Mouse (Mus musculus) neural tube, embryonic 14.5 days (tissue): ENCODE data around the gene Tent5a. TPM values are rescaled to one million over a fixed set of nuclear protein-coding genes. Genes with fewer than 3 reads are reported as not detected.

Experiments used
- ATAC-seq: fragments of 200-750 bp; cut with Nextera tagmentation; 2 replicates; pipeline ENCODE4 v1.8.0; 2017; ENCODE audit warnings: low read depth, mild to moderate bottlenecking, moderate TSS enrichment, moderate library complexity
- H3K27ac ChIP-seq: fragments of 300-500 bp; sonication (generic); 2 replicates; pipeline ENCODE4 v1.5.1; 2014; ENCODE audit warnings: low read depth, mild to moderate bottlenecking, control low read depth, low read length, moderate library complexity, mixed read lengths
- H3K27me3 ChIP-seq: fragments of 300-500 bp; sonication (generic); 2 replicates; pipeline ENCODE4 v1.6.1; 2014; ENCODE audit warnings: low read length; ENCODE audit not compliant: control insufficient read depth, insufficient read depth
- H3K36me3 ChIP-seq: fragments of 300-500 bp; sonication (generic); 2 replicates; pipeline ENCODE4 v1.6.1; 2014; ENCODE audit warnings: low read length, mixed read lengths; ENCODE audit not compliant: control insufficient read depth, insufficient read depth
- H3K4me1 ChIP-seq: fragments of 300-500 bp; sonication (generic); 2 replicates; pipeline ENCODE4 v1.6.1; 2014; ENCODE audit warnings: low read length; ENCODE audit not compliant: control insufficient read depth, insufficient read depth
- H3K4me2 ChIP-seq: fragments of 300-500 bp; sonication (generic); 2 replicates; pipeline ENCODE4 v1.6.1; 2014; ENCODE audit warnings: mild to moderate bottlenecking, low read depth, low read length, control low read depth
- H3K4me3 ChIP-seq: fragments of 300-500 bp; sonication (generic); 2 replicates; pipeline ENCODE4 v1.5.1; 2014; ENCODE audit warnings: low read depth, low read length, control low read depth, mixed read lengths
- H3K9ac ChIP-seq: fragments of 300-500 bp; sonication (generic); replicated peaks from 2 replicates; pipeline ENCODE4 v1.6.1; 2014; ENCODE audit warnings: low read depth, mild to moderate bottlenecking, control low read depth, low read length, mixed read lengths
- H3K9me3 ChIP-seq: fragments of 300-500 bp; sonication (generic); 2 replicates; pipeline ENCODE4 v1.6.1; 2016; ENCODE audit warnings: low read length; ENCODE audit not compliant: control insufficient read depth
- whole genome bisulfite sequencing: fragments of 180-500 bp; shearing (Covaris S2); extraction: QIAGEN DNeasy Blood & Tissue Kit; methylation state at CpG from one replicate; pipeline ENCODE4 v1.1.7; 2014; 5-methylcytosine and 5-hydroxymethylcytosine counted together
- polyA plus RNA-seq: library from polyadenylated mRNA; unstranded; fragments of >200 nt; fragmentation: Nextera tagmentation; extraction: Ambion mirVana; gene quantifications from 2 replicates; pipeline ENCODE4 v1.2.1, GENCODE M21; 2014

Gene Tent5a
- polyA plus RNA-seq, 1 experiment from 2014 or later, result 4.6 TPM

DNA sequence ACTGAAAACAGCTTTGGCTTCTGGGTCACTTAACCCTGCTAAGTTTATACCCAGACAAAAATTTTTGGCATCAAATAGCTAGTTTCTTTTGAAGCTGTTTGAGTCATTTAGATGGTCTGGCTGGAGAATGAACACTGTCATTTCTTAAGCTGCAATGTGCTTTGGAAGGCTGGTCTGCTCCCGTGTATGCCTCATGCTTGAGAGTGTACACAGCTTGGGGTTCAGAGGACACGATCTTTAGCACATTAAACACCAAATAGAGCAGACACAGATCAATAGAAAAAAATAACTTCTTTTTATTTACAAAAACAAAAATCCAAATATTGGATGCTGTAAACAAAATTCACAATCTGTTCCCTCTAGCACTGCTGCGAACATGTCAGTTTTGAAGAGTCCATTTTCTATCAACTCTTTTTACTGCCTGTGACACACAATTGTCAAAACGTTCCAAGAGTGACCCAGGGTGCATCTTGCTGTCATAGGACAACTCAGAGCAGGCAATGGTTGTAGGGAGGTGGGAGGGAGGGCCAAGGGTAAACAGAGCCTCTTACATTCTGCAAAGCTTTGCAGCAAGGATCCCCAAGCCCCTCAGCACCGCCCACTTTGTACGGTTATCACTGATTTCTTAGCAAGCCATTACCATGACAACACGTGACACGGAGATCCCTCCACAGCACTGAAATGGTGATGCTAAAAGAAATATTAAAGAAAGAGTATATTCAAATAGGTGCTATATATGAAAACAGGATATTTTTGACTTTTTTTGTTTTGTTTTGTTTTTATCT lies 6.8 kb downstream of the Tent5a start:
- Histone ChIP-seq H3K27ac (no peak overlapping the region), H3K4me1 (no peaks in the 10 kb centered on the region), H3K4me3 (no peak overlapping the region), H3K36me3 (no peaks in the 10 kb centered on the region), H3K4me2 (no peak overlapping the region), H3K9ac (no peak overlapping the region), H3K27me3 (no peaks in the 10 kb centered on the region), H3K9me3 (no peaks in the 10 kb centered on the region)
- 55% methylated on average over 8 of the region's 8 CpGs for WGBS
- ATAC-seq, result no peak

DNA sequence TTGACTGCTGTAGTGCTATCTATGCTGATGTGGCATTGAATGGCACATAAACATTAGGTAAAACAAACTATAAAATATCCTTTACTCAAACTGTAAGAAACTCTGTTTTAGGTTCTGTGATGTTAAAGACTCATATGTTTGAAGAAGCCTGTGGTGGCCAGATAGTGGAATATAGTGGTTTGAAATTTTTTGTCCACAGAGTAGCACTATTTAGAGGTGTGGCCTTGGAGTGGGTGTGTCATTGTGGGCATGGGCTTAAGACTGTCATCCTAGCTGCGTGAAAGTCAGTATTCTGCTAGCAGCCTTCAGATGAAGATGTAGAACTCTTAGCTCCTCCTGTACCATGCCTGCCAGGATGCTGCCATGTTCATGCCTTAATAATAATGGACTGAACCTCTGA lies 11.0 kb downstream of the Tent5a start:
- 63% methylated on average over 1 of the region's 1 CpGs for WGBS
- H3K4me1 ChIP-seq, result no peaks in the 10 kb centered on the region
- no peak overlapping the region for H3K4me3 ChIP-seq
- no peaks in the 10 kb centered on the region for H3K36me3 ChIP-seq
- H3K27me3 ChIP-seq, result no peaks in the 10 kb centered on the region
- no peak overlapping the region for H3K4me2 ChIP-seq
- no peak overlapping the region for H3K27ac ChIP-seq
- no peaks in the 10 kb centered on the region for H3K9me3 ChIP-seq
- H3K9ac ChIP-seq, result no peak overlapping the region
- ATAC-seq, result no peak

DNA sequence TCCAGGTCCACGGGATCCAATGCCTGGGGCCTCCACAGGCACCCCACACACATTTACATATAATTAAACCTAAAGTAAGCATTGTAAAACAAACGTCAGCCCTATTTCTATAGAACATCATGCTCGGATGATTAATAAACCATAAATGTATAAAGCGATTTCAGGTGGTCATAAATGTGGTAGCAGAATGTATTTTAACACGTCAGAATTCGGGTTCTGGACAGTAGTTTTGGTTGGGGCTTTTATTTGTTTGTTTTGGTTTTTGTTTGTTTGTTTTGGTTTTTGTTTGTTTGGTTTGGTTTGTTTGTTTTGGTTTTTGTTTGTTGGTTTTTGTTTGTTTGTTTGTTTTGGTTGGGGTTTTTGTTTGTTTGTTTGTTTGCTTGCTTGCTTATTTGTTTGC lies 14.7 kb downstream of the Tent5a start, which contains the start of gene Gm11114:
Gene Gm11114, plus strand, starts transcription at position 301 of the 400 bp plus-strand sequence.
- Histone ChIP-seq H3K27me3 (no peaks in the 10 kb centered on the region), H3K4me2 (no peak within 1 kb of the TSS), H3K36me3 (no peaks in the 10 kb centered on the region), H3K4me3 (no peak within 1 kb of the TSS), H3K9ac (no peak within 1 kb of the TSS), H3K4me1 (no peaks in the 10 kb centered on the region), H3K9me3 (no peaks in the 10 kb centered on the region), H3K27ac (no peak within 1 kb of the TSS)
- ATAC-seq, result no peak
- 84% methylated on average over 6 of the region's 6 CpGs for WGBS

DNA sequence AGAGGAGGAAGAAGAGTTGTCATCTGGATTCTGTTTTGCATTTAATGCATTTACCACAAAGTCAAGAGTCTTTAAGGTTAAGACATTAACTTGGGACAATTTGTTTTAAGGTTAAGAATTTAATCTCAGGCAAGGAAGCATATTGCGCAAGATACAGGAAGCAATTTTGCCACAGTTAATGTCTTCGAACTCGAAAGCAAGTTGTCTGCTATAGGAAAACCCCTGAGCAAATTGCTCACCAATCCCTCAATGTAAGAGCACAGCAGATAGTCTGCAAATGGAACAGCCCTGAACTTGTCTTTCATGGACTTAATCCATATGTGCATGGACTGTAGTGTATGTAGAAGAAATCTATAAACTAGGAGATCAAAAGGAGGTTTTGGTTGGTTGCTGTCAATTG lies 23.8 kb downstream of the Tent5a start:
- Histone ChIP-seq H3K4me3 (no peak overlapping the region), H3K9ac (no peak overlapping the region), H3K9me3 (no peaks in the 10 kb centered on the region), H3K4me2 (no peak overlapping the region), H3K27me3 (no peaks in the 10 kb centered on the region), H3K4me1 (no peaks in the 10 kb centered on the region), H3K36me3 (no peaks in the 10 kb centered on the region), H3K27ac (no peak overlapping the region)
- ATAC-seq, result no peak
- 91% methylated on average over 3 of the region's 3 CpGs for WGBS

DNA sequence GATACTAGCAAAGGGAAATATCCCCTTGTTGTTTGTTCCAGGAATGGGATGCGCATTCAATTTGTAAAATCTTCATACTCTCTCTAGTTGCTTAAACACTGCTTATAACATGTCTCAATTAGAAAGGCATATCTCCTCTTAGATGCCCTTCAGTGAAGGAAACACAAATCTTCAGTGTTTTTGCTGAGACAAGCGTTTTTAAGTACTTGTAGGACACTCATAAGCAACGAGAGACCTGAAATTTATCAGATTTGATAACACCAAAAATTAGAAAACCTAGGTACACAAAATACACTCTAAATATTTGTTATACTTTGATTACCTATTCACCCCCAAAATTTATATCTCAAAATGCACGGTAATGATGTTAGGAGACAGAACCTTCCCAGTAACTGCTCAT lies 24.3 kb downstream of the Tent5a start:
- 84% methylated on average over 4 of the region's 4 CpGs for WGBS
- no peaks in the 10 kb centered on the region for H3K27me3 ChIP-seq
- no peak overlapping the region for H3K4me3 ChIP-seq
- H3K27ac ChIP-seq, result no peak overlapping the region
- no peak overlapping the region for H3K4me2 ChIP-seq
- H3K36me3 ChIP-seq, result no peaks in the 10 kb centered on the region
- no peak overlapping the region for H3K9ac ChIP-seq
- H3K9me3 ChIP-seq, result no peaks in the 10 kb centered on the region
- ATAC-seq, result no peak
- H3K4me1 ChIP-seq, result no peaks in the 10 kb centered on the region

DNA sequence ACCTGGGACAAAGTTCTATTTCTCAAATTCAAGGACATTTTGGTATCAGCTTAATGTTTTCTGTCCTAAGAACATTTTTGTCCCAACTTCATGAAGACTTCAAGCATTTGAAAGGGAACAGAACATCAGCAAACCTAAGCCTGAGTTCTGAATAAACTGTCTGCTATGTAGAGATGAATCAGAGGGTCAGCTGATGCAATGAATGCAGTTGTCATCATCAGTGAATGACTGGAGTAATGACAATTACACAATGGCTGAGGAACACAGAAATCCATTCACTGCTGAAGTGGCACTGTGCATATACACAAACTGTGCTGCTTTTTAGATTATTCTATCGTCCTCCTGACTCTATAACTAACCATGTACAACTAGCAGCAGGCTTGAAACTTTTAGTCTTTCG lies 53.0 kb downstream of the Tent5a start:
- H3K27ac ChIP-seq, result no peak overlapping the region
- no peaks in the 10 kb centered on the region for H3K27me3 ChIP-seq
- H3K4me1 ChIP-seq, result no peaks in the 10 kb centered on the region
- H3K9ac ChIP-seq, result no peak overlapping the region
- no peak for ATAC-seq
- WGBS, result 84% methylated on average over 2 of the region's 2 CpGs
- no peaks in the 10 kb centered on the region for H3K9me3 ChIP-seq
- no peak overlapping the region for H3K4me3 ChIP-seq
- H3K4me2 ChIP-seq, result no peak overlapping the region
- no peaks in the 10 kb centered on the region for H3K36me3 ChIP-seq

Other genes with a start within 250 kb of the Tent5a start
- gene Gm11114, start 14.6 kb downstream of the Tent5a start, polyA plus RNA-seq, result not detected in 2 replicates